Mouse (Mus musculus): Measurements from ENCODE around the gene B3gnt2. TPM values are rescaled to one million over a fixed set of nuclear protein-coding genes. Genes with fewer than 3 reads are reported as not detected.
A peak's percentile ranks its signal among the peaks of the same experiment; 100 is the strongest.

The B3gnt2 gene
- total RNA-seq, 2 experiments from 2014 or later: 8.1 to 16.0 TPM

- no peak for DNase-seq (ENCODE audit: extremely low spot score in 1 of 2, low spot score in 2 of 2)
- intact Hi-C loops (cut with DNase I): no loop called here
These were observed 6.2 kb downstream of the B3gnt2 start for GRCm38 (mm10) chr11:22854571-22854970.

GRCm38 (mm10) chr11:22853477-22854157 lies 7.1 kb downstream of the B3gnt2 start:
- DNase-seq (ENCODE audit: extremely low spot score in 1 of 2, low spot score in 2 of 2): no peak
- intact Hi-C loops (cut with DNase I): no loop called here

GRCm38 (mm10) chr11:22852510-22852909 lies 8.3 kb downstream of the B3gnt2 start:
- DNase-seq (ENCODE audit: extremely low spot score in 1 of 2, low spot score in 2 of 2): no peak
- intact Hi-C loops (cut with DNase I): no loop called here

- intact Hi-C loops (cut with DNase I): no loop called here
- no peak for DNase-seq (ENCODE audit: extremely low spot score in 1 of 2, low spot score in 2 of 2)
These were observed 9.3 kb downstream of the B3gnt2 start for GRCm38 (mm10) chr11:22851416-22851815.

GRCm38 (mm10) chr11:22850077-22850476 lies 10.7 kb downstream of the B3gnt2 start:
- intact Hi-C loops (cut with DNase I): no loop called here
- no peak for DNase-seq (ENCODE audit: extremely low spot score in 1 of 2, low spot score in 2 of 2)

GRCm38 (mm10) chr11:22848649-22849195 lies 12.0 kb downstream of the B3gnt2 start:
- intact Hi-C loops (cut with DNase I): no loop called here
- DNase-seq (ENCODE audit: extremely low spot score in 1 of 2, low spot score in 2 of 2): no peak

- intact Hi-C loops (cut with DNase I): no loop called here
- DNase-seq (ENCODE audit: extremely low spot score in 1 of 2, low spot score in 2 of 2): no peak
These were observed 12.8 kb downstream of the B3gnt2 start for GRCm38 (mm10) chr11:22847732-22848648.

- intact Hi-C loops (cut with DNase I): no loop called here
- no peak for DNase-seq (ENCODE audit: extremely low spot score in 1 of 2, low spot score in 2 of 2)
These were observed 13.6 kb downstream of the B3gnt2 start for GRCm38 (mm10) chr11:22846960-22847731.

- intact Hi-C loops (cut with DNase I): no loop called here
- DNase-seq (ENCODE audit: extremely low spot score in 1 of 2, low spot score in 2 of 2): no peak
These were observed 14.5 kb downstream of the B3gnt2 start for GRCm38 (mm10) chr11:22846093-22846835.

- no peak for DNase-seq (ENCODE audit: extremely low spot score in 1 of 2, low spot score in 2 of 2)
- intact Hi-C loops (cut with DNase I): no loop called here
These were observed 15.7 kb downstream of the B3gnt2 start for GRCm38 (mm10) chr11:22844754-22845718.

GRCm38 (mm10) chr11:22839456-22839855 lies 21.3 kb downstream of the B3gnt2 start:
- no peak for DNase-seq (ENCODE audit: extremely low spot score in 1 of 2, low spot score in 2 of 2)
- intact Hi-C loops (cut with DNase I): no loop called here

GRCm38 (mm10) chr11:22838361-22838760 lies 22.4 kb downstream of the B3gnt2 start:
- DNase-seq (ENCODE audit: extremely low spot score in 1 of 2, low spot score in 2 of 2): no peak
- intact Hi-C loops (cut with DNase I): no loop called here

- DNase-seq (ENCODE audit: extremely low spot score in 1 of 2, low spot score in 2 of 2): no peak
- intact Hi-C loops (cut with DNase I): no loop called here
These were observed 24.5 kb downstream of the B3gnt2 start for GRCm38 (mm10) chr11:22836269-22836668.

- intact Hi-C loops (cut with DNase I): no loop called here
- no peak for DNase-seq (ENCODE audit: extremely low spot score in 1 of 2, low spot score in 2 of 2)
These were observed 28.2 kb downstream of the B3gnt2 start for GRCm38 (mm10) chr11:22832600-22832999.

- DNase-seq (ENCODE audit: extremely low spot score in 1 of 2, low spot score in 2 of 2): no peak
- intact Hi-C loops (cut with DNase I): no loop called here
These were observed 28.8 kb downstream of the B3gnt2 start for GRCm38 (mm10) chr11:22831916-22832315.

GRCm38 (mm10) chr11:22830684-22831083 lies 30.1 kb downstream of the B3gnt2 start:
- intact Hi-C loops (cut with DNase I): no loop called here
- DNase-seq (ENCODE audit: extremely low spot score in 1 of 2, low spot score in 2 of 2): no peak

- intact Hi-C loops (cut with DNase I): no loop called here
- peak in 1 of 2 experiments; percentile 35 for DNase-seq (ENCODE audit: extremely low spot score in 1 of 2, low spot score in 2 of 2)
These were observed 30.6 kb downstream of the B3gnt2 start for GRCm38 (mm10) chr11:22830179-22830611.

Measured in left cerebral cortex, postnatal 10 days (tissue).